In genomic region chr4:92064592-92064991, GRCm38 (mm10) we compare ENCODE assay signal across 18 mouse cellular contexts.
A peak's percentile ranks its signal among the peaks of the same experiment; 100 is the strongest.
DNase-seq lines count a peak whose midpoint lies in the region; ATAC-seq and TF ChIP-seq lines count a peak whose summit lies in the region.
"Had no signal": no experiment of that assay in that cellular context is flagged by ENCODE, and none has a peak within 500 bp of the region (broad histone marks: within the 10 kb centered on the region; RNA-seq: fewer than 3 reads in every experiment).

No protein-coding gene starts in this region.

- peak; percentile 7 for DNase-seq in cerebellum, adult 9-10 months
- DNase-seq in cerebellum, adult 8-10 months: no peak
- peak; percentile 10 for DNase-seq in midbrain, postnatal 0 days (ENCODE audit: low spot score)
- peak; percentile 34 to 58 for DNase-seq in cerebellum, postnatal 10 days
- DNase-seq in thymus, postnatal 14 days: no peak
- DNase-seq: adrenal gland, adult 2 months; adrenal gland, postnatal 25 days; forebrain, postnatal 0 days; gastrocnemius, postnatal 14 days; heart, adult 2 months; heart, postnatal 14 days; kidney, adult 11 months had no signal

- ATAC-seq in midbrain, postnatal 0 days (ENCODE audit: low FRiP score): no peak
- ATAC-seq in midbrain, embryonic 13.5 days: no peak
- ATAC-seq: forebrain, embryonic 13.5 days; forebrain, postnatal 0 days had no signal

- H3K4me1 ChIP-seq in midbrain, postnatal 0 days (ENCODE audit: insufficient read depth, low read length): no peaks in the 10 kb centered on the region
- no peaks in the 10 kb centered on the region for H3K4me1 ChIP-seq in midbrain, embryonic 13.5 days (replicated peaks)
- H3K4me1 ChIP-seq: embryonic facial prominence, embryonic 10.5 days; forebrain, embryonic 13.5 days; heart, embryonic 15.5 days; hindbrain, embryonic 15.5 days had no signal

- 90% methylated on average over 2 of the region's 2 CpGs for WGBS in midbrain, postnatal 0 days
- 90% methylated on average over 2 of the region's 2 CpGs for WGBS in midbrain, embryonic 13.5 days

- no peak overlapping the region for H3K4me3 ChIP-seq in midbrain, postnatal 0 days (ENCODE audit: low read depth, low read length)
- H3K4me3 ChIP-seq in midbrain, embryonic 13.5 days (replicated peaks): no peak overlapping the region
- H3K4me3 ChIP-seq: embryonic facial prominence, embryonic 10.5 days; forebrain, embryonic 13.5 days; heart, adult 2 months; heart, embryonic 15.5 days; hindbrain, embryonic 15.5 days had no signal

- no peak overlapping the region for H3K4me2 ChIP-seq in midbrain, postnatal 0 days (ENCODE audit: low read depth, low read length, poor library complexity, severe bottlenecking)
- no peak overlapping the region for H3K4me2 ChIP-seq in midbrain, embryonic 13.5 days (replicated peaks)
- H3K4me2 ChIP-seq: forebrain, embryonic 13.5 days; heart, embryonic 11.5 days; heart, embryonic 15.5 days; hindbrain, embryonic 15.5 days had no signal

- no peaks in the 10 kb centered on the region for H3K27me3 ChIP-seq in midbrain, postnatal 0 days (ENCODE audit: insufficient read depth, low read length)
- no peaks in the 10 kb centered on the region for H3K27me3 ChIP-seq in midbrain, embryonic 13.5 days
- H3K27me3 ChIP-seq: forebrain, embryonic 13.5 days; heart, embryonic 15.5 days; hindbrain, embryonic 15.5 days had no signal

- no peak for TF ChIP-seq CTCF in midbrain, postnatal 0 days (IDR thresholded peaks at IDR 0.05)

- no peak overlapping the region for H3K9ac ChIP-seq in midbrain, postnatal 0 days (replicated peaks; ENCODE audit: low read length, poor library complexity, severe bottlenecking)
- H3K9ac ChIP-seq in midbrain, embryonic 13.5 days (replicated peaks): no peak overlapping the region
- H3K9ac ChIP-seq: forebrain, embryonic 13.5 days; forebrain, postnatal 0 days; heart, embryonic 15.5 days; hindbrain, embryonic 15.5 days had no signal

- H3K36me3 ChIP-seq in midbrain, postnatal 0 days (ENCODE audit: insufficient read depth, low read length): no peaks in the 10 kb centered on the region
- no peaks in the 10 kb centered on the region for H3K36me3 ChIP-seq in midbrain, embryonic 13.5 days
- H3K36me3 ChIP-seq: embryonic facial prominence, embryonic 10.5 days; heart, embryonic 15.5 days; hindbrain, embryonic 15.5 days had no signal

- H3K27ac ChIP-seq in midbrain, postnatal 0 days (ENCODE audit: low read depth, low read length): no peak overlapping the region
- no peak overlapping the region for H3K27ac ChIP-seq in midbrain, embryonic 13.5 days
- H3K27ac ChIP-seq: embryonic facial prominence, embryonic 10.5 days; forebrain, embryonic 13.5 days; heart, adult 2 months; heart, embryonic 15.5 days; hindbrain, embryonic 15.5 days had no signal

- no peaks in the 10 kb centered on the region for H3K9me3 ChIP-seq in midbrain, postnatal 0 days (ENCODE audit: low read length)
- no peaks in the 10 kb centered on the region for H3K9me3 ChIP-seq in midbrain, embryonic 13.5 days
- H3K9me3 ChIP-seq: embryonic facial prominence, embryonic 10.5 days; forebrain, embryonic 13.5 days; heart, embryonic 15.5 days; hindbrain, embryonic 15.5 days had no signal

Comparison
In these comparisons a context has a peak if more than half of its experiments do, and no peak if none do; other contexts are left out.
1. DNase-seq: peak in cerebellum, adult 9-10 months (single experiment), midbrain, postnatal 0 days (single experiment) and cerebellum, postnatal 10 days (2 of 2); none in cerebellum, adult 8-10 months (single experiment) and thymus, postnatal 14 days (single experiment).